Mouse (Mus musculus): ENCODE data around the gene Olfr522. TPM values are rescaled to one million over a fixed set of nuclear protein-coding genes. Genes with fewer than 3 reads are reported as not detected.

The Olfr522 gene
- total and polyA plus RNA-seq, 3 experiments, result not detected

DNA sequence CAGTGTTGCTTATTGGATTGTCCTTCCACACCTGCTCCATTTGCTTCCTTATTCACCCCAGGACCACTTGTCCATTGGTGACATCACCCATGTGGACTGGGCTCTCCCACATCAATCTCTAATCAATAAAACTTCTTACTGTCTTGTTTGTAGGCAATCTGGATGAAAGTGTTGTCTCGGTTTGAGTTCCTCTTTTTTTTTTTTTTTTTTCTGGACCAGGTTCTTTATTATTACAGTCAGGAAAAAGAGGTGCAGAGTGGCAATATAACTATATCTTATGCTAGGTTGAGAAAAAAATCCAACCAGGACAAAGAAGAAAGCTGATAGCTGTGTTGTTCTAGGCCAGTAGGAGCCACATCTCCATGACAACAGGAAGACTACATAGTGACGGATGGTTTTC is 16.1 kb upstream of the Olfr522 start:
- DNase-seq (ENCODE audit: extremely low read depth), result no peak
- Histone ChIP-seq H3K27me3 (replicated peaks) (peaks cover 79% of the 10 kb centered on the region), H3K9me3 (replicated peaks; ENCODE audit: low read length) (no peaks in the 10 kb centered on the region), H3K4me1 (ENCODE audit: control insufficient read depth in 1 of 2, insufficient read depth in 2 of 2) (no peaks in the 10 kb centered on the region), H3K4me3 (replicated peaks in 1 of 3; ENCODE audit: low read depth in 2 of 3, low read length in 2 of 3, poor library complexity in 1 of 3) (no peak overlapping the region), H3K27ac (ENCODE audit: insufficient read depth, low read depth) (no peak overlapping the region), H3K4me2 (ENCODE audit: insufficient read depth, low read depth, poor library complexity, severe bottlenecking) (no peak overlapping the region), H3K9ac (ENCODE audit: insufficient read depth, low read depth) (no peak overlapping the region), H3K36me3 (replicated peaks in 1 of 2; ENCODE audit: control insufficient read depth in 1 of 2, insufficient read depth in 1 of 2, low read length in 1 of 2) (no peaks in the 10 kb centered on the region), H3K79me2 (replicated peaks; ENCODE audit: control insufficient read depth, extremely low read depth, insufficient read depth, poor library complexity, severe bottlenecking) (no peaks in the 10 kb centered on the region)
- in situ Hi-C loops (cut with MboI; ENCODE audit: low pct_ligation_motif_present, low pct_unique_long_range_greater_than_20kb, low sequenced_read_pairs), result loop anchor here (25.0 kb wide), 1 partner anchor 607 kb away; the partner anchor contains the start of gene Syce1
- dilution Hi-C loops (cut with MboI; ENCODE audit: extremely low pct_ligation_motif_present, extremely low pct_unique_long_range_greater_than_20kb, low sequenced_read_pairs), result no loop called here
- TF ChIP-seq HCFC1 (IDR thresholded peaks at IDR 0.05; ENCODE audit: low read depth, low read length) (no peak), POLR2A (IDR thresholded peaks at IDR 0.05; ENCODE audit: low read depth, low read length) (no peak), ZNF384 (IDR thresholded peaks at IDR 0.05; ENCODE audit: low read depth, low read length) (peak; percentile 63)

DNA sequence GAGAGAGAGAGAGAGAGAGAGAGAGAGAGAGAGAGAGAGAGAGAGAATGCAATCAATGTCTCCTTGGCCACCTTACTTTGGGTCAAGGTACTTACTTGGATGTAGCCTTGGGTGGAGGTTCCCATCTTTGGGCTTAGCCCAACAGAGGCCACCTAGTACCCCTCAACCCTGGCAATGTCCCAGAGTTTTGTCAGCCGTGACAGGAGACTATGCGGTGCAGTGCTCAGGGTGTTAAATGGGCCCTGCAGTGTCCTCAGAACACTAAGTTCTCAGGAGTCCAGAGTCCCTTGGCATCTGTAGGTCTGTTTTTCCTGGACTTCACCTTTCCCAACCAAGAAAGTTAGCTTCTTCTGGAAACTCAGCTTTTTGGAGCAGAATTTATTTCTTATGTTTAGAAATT is 14.6 kb upstream of the Olfr522 start:
- Histone ChIP-seq H3K4me3 (replicated peaks in 1 of 3; ENCODE audit: low read depth in 2 of 3, low read length in 2 of 3, poor library complexity in 1 of 3) (no peak overlapping the region), H3K9ac (ENCODE audit: insufficient read depth, low read depth) (no peak overlapping the region), H3K9me3 (replicated peaks; ENCODE audit: low read length) (no peaks in the 10 kb centered on the region), H3K4me1 (ENCODE audit: control insufficient read depth in 1 of 2, insufficient read depth in 2 of 2) (no peaks in the 10 kb centered on the region), H3K27me3 (replicated peaks) (peaks cover 77% of the 10 kb centered on the region), H3K79me2 (replicated peaks; ENCODE audit: control insufficient read depth, extremely low read depth, insufficient read depth, poor library complexity, severe bottlenecking) (no peaks in the 10 kb centered on the region), H3K4me2 (ENCODE audit: insufficient read depth, low read depth, poor library complexity, severe bottlenecking) (no peak overlapping the region), H3K27ac (ENCODE audit: insufficient read depth, low read depth) (no peak overlapping the region), H3K36me3 (replicated peaks in 1 of 2; ENCODE audit: control insufficient read depth in 1 of 2, insufficient read depth in 1 of 2, low read length in 1 of 2) (no peaks in the 10 kb centered on the region)
- no peak for DNase-seq (ENCODE audit: extremely low read depth)
- dilution Hi-C loops (cut with MboI; ENCODE audit: extremely low pct_ligation_motif_present, extremely low pct_unique_long_range_greater_than_20kb, low sequenced_read_pairs) (no loop called here), in situ Hi-C loops (cut with MboI; ENCODE audit: low pct_ligation_motif_present, low pct_unique_long_range_greater_than_20kb, low sequenced_read_pairs) (loop anchor here (25.0 kb wide), 1 partner anchor 608 kb away; the partner anchor contains the start of gene Syce1)
- TF ChIP-seq BHLHE40 (IDR thresholded peaks at IDR 0.05; ENCODE audit: low read depth, low read length), result no peak

DNA sequence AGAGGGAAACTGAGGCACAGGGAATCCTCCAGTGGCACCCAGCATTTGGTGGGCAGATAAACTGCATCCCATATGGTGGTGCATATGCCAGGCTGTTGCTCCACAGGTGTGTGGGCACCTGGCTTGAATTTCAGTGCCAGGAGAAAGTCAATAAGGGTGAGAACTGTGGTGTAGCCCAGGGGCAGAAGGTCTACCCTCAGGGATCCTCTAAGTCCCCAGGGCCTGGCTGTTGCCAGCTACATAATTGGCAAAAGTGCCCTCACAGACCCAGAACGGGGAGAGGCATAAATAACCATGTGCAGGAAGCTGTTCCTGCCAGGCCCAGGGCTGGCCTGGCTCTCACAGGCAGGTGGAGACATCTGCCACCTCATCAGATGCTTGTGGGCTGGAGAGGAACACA is 8.4 kb upstream of the Olfr522 start, which contains the start of gene Olfr523:
Gene Olfr523, plus strand, starts transcription at position 282 of the 400 bp plus-strand sequence.
- in situ Hi-C loops (cut with MboI; ENCODE audit: low pct_ligation_motif_present, low pct_unique_long_range_greater_than_20kb, low sequenced_read_pairs), result no loop called here
- H3K27ac ChIP-seq (ENCODE audit: insufficient read depth, low read depth), result no peak within 1 kb of the TSS

More for the DNA sequence above, 8.4 kb upstream of the Olfr522 start, which contains the start of gene Olfr523:
- dilution Hi-C loops (cut with MboI; ENCODE audit: extremely low pct_ligation_motif_present, extremely low pct_unique_long_range_greater_than_20kb, low sequenced_read_pairs), result no loop called here
- no peak for TF ChIP-seq ZMIZ1 (IDR thresholded peaks at IDR 0.05; ENCODE audit: low read depth, low read length)
- TF ChIP-seq RAD21 (IDR thresholded peaks at IDR 0.05; ENCODE audit: low read depth, low read length), result no peak
- TF ChIP-seq GABPA (IDR thresholded peaks at IDR 0.05; ENCODE audit: insufficient replicate concordance, low read depth, low read length), result no peak
- no peak for TF ChIP-seq RCOR1 (conservative IDR thresholded peaks at IDR 0.05; ENCODE audit: low read depth, low read length)
- no peak for TF ChIP-seq JUND (conservative IDR thresholded peaks at IDR 0.05; ENCODE audit: low read depth, low read length)
- no peak for TF ChIP-seq NELFE (IDR thresholded peaks at IDR 0.05; ENCODE audit: low read depth, low read length)
- TF ChIP-seq MYC (IDR thresholded peaks at IDR 0.05; ENCODE audit: low read depth, low read length), result no peak
- TF ChIP-seq CHD2 (IDR thresholded peaks at IDR 0.05; ENCODE audit: low read length), result no peak
- TF ChIP-seq CHD1 (IDR thresholded peaks at IDR 0.05; ENCODE audit: low read depth, low read length), result no peak
- no peak for TF ChIP-seq KAT2A (IDR thresholded peaks at IDR 0.05; ENCODE audit: insufficient replicate concordance, low read length)
- no peak for TF ChIP-seq MEF2A (IDR thresholded peaks at IDR 0.05; ENCODE audit: borderline replicate concordance, low read depth, low read length)
- no peak for TF ChIP-seq POLR2A (IDR thresholded peaks at IDR 0.05; ENCODE audit: low read depth, low read length)
- no peak for TF ChIP-seq MAX (IDR thresholded peaks at IDR 0.05; ENCODE audit: low read length)
- no peak for TF ChIP-seq SIN3A (IDR thresholded peaks at IDR 0.05; ENCODE audit: low read length)
- no peak for TF ChIP-seq USF2 (conservative IDR thresholded peaks at IDR 0.05; ENCODE audit: low read depth, low read length)
- TF ChIP-seq HCFC1 (IDR thresholded peaks at IDR 0.05; ENCODE audit: low read depth, low read length), result no peak
- no peak for TF ChIP-seq IRF4 (IDR thresholded peaks at IDR 0.05; ENCODE audit: low read depth, low read length)
- TF ChIP-seq ELF1 (IDR thresholded peaks at IDR 0.05; ENCODE audit: low read depth, low read length), result no peak
- no peak for TF ChIP-seq ZC3H11A (IDR thresholded peaks at IDR 0.05; ENCODE audit: low read depth, low read length)
- Histone ChIP-seq H3K36me3 (replicated peaks in 1 of 2; ENCODE audit: control insufficient read depth in 1 of 2, insufficient read depth in 1 of 2, low read length in 1 of 2) (no peaks in the 10 kb centered on the region), H3K79me2 (replicated peaks; ENCODE audit: control insufficient read depth, extremely low read depth, insufficient read depth, poor library complexity, severe bottlenecking) (no peaks in the 10 kb centered on the region), H3K9me3 (replicated peaks; ENCODE audit: low read length) (peaks cover 8% of the 10 kb centered on the region), H3K4me1 (ENCODE audit: control insufficient read depth in 1 of 2, insufficient read depth in 2 of 2) (no peaks in the 10 kb centered on the region), H3K4me2 (ENCODE audit: insufficient read depth, low read depth, poor library complexity, severe bottlenecking) (no peak within 1 kb of the TSS), H3K4me3 (replicated peaks in 1 of 3; ENCODE audit: low read depth in 2 of 3, low read length in 2 of 3, poor library complexity in 1 of 3) (no peak within 1 kb of the TSS), H3K27me3 (replicated peaks) (peaks cover 79% of the 10 kb centered on the region), H3K9ac (ENCODE audit: insufficient read depth, low read depth) (no peak within 1 kb of the TSS)
- DNase-seq (ENCODE audit: extremely low read depth), result no peak

Measured in CH12.LX (cell line).